Mouse (Mus musculus) cerebellum, postnatal 36 days (tissue): ENCODE results near the gene Olfr339.
"Not testable (repeated sequence)": the region's sequence is repeated elsewhere in the genome, so short reads cannot be mapped to it uniquely, and the experiment has no call there.

Source experiments
- DNase-seq, 2 experiments: peaks; one replicate each; pipeline ENCODE4 v3.0.0; 2021 to 2022; ENCODE audit warnings: mixed read lengths in 2 of 2

Olfr339 gene

GRCm38 (mm10) chr2:36418647-36419046, at the start of gene Olfr339:
Gene Olfr339 (plus strand): TSS chr2:36418947.
- DNase-seq, result no peak

GRCm38 (mm10) chr2:36373219-36373618, 45.5 kb upstream of the Olfr339 start, which contains the start of gene Olfr338:
Gene Olfr338 (plus strand): TSS chr2:36373519.
- DNase-seq, result no peak

GRCm38 (mm10) chr2:36415174-36415573, 3.6 kb upstream of the Olfr339 start:
- not testable (repeated sequence) for DNase-seq

- not testable (repeated sequence) for DNase-seq
These were observed 3.2 kb upstream of the Olfr339 start for GRCm38 (mm10) chr2:36415591-36415990.

- no peak for DNase-seq
These were observed 33.5 kb downstream of the Olfr339 start, which contains the start of gene Olfr340 for GRCm38 (mm10) chr2:36452287-36452686. Gene Olfr340 (plus strand): TSS chr2:36452587.

GRCm38 (mm10) chr2:36473634-36474033, 54.9 kb downstream of the Olfr339 start:
- DNase-seq, result no peak
